Mouse (Mus musculus) R1 (cell line): ENCODE results near the gene Pnliprp2.

Experiments
- DNase-seq: peaks from one replicate; pipeline ENCODE4 v3.0.0-alpha.2; 2018; ENCODE audit warnings: low read depth, low spot score

The Pnliprp2 gene

DNA sequence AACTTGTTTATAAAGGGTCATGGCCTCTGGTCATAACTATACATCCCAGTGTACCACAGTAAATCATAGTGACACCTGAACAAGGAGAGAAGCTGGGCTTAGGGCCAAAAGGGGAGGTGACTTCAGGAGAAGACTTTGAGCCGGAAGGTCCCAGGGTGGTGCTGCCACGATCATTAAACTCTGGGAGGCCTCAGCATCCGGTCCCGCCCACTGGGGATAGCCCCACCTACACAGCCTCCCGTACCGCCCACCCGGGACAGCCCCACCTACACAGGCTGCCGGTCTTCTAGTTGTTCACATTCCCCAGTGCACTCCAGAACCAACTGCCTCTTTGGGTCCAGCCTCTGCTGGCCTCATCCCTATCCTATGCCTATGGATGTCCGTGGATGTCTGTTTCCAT is at the start of gene Pnliprp2:
TSS of gene Pnliprp2 (plus strand) at position 297 of the 400 bp plus-strand sequence.
- DNase-seq, result peak; percentile 75

DNA sequence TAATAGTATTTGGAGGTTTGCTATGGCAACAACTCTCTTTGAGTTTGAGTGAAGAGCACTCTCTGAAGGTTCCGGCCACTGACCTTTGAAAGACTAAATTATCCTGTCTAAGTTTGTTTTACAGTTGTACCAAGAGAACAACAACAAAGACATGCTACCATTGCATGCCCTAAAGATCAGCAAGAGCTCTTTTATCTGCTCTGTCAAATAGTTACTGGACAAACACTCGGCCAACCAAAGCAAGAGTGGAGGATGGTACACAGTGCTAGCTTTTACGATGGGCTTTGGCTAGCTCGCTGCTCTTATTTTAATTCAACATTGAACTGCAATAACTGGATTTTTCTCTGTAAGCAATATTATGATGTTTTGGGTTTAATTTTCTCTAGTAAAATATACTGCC is 41.6 kb upstream of the Pnliprp2 start:
- no peak for DNase-seq

DNA sequence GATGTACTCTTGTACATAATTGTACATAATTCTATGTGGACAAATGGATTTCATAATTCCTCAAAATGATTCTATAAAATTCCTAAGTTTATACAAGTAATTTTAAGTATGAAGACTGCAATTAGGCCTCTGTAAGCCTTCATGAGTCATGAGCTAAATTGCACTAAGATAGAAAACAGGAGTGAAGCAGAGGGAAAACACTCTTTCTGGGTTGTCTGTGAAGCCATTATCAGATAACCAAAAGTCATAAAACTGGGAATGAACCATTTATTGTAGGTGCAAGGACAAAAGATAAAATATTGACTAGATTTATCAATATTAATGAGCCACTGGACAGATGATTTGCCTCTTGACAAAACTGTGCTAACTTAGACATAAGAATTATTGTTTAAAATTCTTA is 39.1 kb upstream of the Pnliprp2 start:
- DNase-seq, result no peak

- no peak for DNase-seq
Measured at GRCm38 (mm10) chr19:58726551-58726950, 33.0 kb upstream of the Pnliprp2 start.

- DNase-seq, result no peak
Measured at GRCm38 (mm10) chr19:58727756-58728155, 31.8 kb upstream of the Pnliprp2 start.

DNA sequence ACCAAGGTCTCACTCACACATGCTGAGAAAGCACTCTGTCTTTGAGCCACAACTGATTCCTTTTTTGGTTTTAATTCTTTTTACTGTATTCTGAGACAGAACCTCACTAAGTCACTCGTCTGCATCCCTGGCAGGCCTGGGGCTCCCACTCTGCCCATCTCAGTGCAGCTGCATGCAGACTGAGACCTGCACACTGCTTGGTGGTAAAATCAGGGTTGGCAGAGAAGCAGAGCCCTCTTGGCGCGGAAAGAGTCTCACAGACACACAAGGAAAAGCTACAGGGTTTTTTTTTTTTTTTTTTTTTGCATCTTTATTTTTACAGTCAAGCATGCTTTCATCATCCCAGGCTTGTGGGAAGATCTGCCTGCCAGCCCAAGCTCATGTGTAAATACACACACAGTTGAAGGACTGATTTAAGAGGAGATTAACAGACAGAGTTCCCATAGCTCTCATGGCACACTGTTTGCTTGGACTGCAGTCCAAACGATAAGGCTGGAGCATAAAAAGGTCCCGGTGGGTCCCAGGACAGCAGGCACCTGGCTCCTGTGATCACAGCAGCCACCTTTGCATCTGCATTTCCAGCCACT is 31.0 kb upstream of the Pnliprp2 start, which contains the start of gene Pnliprp1:
TSS of gene Pnliprp1 (plus strand) at position 443 of the 587 bp plus-strand sequence.
- no peak for DNase-seq

DNA sequence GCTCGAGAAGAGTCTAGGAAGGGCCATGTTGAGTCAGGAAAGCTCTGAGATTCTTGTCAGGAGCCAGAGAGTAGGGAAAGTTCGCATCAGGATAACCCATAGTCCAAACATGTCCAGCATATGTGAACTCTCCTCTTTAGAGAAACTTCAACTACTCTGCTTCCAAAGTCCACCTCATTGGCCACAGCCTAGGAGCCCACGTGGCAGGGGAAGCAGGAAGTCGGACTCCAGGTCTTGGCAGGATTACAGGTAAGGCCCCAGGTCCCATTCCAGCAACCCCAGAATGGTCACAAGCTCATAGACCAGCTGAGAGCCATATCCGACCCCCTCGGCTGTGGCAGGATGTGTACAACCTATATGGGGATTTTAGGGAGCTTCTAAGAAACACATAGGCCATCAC is 26.3 kb upstream of the Pnliprp2 start:
- no peak for DNase-seq

DNA sequence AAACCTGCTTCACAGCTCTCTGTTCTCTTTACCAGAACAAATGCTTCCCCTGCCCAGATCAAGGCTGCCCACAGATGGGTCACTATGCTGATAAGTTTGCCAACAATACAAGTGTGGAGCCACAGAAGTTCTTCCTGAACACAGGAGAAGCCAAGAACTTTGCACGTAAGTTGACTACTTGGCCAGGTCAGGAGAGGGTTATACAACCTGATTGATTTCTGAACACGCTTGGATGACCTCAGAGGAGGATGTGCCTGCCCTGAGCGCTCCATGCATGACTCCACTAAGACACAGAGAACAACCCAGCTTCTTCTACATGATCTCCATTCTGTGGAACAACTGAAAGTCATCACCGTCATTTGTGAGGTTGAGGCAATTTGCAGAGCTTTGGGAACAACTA is 21.4 kb upstream of the Pnliprp2 start:
- no peak for DNase-seq

DNA sequence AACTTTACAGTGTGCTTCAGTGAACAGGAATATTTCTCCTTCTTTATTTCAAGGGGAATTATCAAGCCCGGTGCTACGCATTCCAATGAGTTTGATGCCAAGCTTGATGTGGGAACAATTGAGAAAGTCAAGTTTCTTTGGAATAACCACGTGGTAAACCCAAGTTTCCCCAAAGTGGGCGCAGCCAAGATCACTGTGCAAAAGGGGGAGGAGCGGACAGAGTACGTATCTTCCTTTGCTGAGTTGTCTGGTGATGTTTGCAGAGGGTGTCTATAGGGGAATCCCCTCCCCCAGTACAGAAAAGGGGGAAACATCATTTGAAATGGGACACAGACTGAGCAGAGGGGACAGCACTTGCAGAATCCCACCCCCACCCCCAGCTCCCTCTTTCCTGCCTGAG is 18.5 kb upstream of the Pnliprp2 start:
- no peak for DNase-seq

DNA sequence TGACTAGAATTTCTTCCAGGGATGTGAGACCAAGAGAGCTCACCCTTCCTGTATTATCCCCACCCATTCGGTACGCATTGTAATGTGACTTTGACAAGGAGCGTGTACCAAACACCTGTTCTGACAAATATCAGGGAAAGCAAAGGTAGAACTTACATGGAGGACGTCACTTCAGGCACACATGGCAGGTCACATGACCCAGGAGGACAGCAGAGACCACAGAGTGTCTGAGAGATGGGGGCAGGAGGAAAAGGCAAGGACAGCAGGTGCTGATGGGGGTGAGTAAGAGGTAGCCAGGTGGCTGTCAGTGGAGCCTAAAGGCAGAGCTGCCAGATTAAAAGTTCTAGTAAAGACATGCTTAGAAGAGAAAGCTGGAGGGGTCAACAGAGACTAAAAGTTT is 16.8 kb upstream of the Pnliprp2 start:
- no peak for DNase-seq

DNA sequence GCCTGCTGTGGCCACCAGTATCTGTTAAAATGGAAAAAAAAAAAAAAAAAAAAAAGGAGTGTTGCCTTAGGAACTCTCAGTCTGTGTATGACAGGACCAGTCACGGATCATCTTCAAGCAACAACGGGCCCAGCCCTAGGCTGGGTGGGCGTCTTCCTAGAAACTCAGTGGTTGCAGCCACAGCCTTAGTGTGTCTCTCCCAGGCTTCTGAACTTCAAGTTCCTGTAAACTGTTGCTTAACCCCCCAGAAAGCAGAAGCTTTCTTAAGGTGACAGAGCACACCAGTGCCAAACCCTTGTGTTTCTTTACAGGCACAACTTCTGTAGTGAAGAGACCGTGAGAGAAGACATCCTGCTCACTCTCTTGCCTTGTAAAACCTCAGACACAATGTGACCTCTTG is 15.8 kb upstream of the Pnliprp2 start:
- no peak for DNase-seq

GRCm38 (mm10) chr19:58747498-58748000 is 12.0 kb upstream of the Pnliprp2 start:
- DNase-seq, result no peak

DNA sequence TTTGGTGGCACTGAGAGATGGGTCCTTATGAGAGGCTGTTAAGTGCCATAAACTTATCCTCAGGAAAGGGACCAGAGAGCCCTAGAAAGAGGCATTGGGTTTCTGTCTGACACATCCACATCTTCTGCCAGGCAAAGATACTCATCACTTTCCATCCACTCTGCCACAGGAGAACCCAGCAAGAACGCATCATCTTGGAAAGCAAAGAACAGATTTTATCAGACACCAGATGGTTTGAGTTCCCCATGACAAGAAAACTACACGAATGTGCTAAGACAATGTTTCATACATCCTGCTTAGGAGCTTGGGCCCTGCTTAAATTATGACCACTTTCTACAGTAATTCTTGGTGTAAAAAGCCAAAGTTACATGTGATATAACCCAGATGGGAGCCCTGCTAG is 8.7 kb upstream of the Pnliprp2 start:
- no peak for DNase-seq

DNA sequence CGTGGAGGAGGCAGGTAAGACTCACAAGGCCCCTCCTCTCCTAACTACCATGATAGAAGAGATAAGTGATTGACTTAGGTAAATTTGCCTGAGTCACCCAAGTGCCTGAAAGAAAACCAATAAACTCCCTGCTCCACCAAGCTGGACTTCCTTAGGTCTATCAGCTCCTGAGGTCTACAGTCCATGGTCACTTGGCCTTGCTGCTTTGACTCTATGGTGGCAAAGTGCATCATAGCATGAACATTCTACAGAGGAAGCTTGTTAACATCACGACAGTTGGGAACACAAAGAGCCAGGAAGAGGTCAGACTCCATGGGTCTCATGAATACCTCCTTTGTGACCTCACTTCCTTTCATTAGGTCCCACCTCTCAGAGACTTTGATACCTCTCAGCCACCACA is 8.0 kb upstream of the Pnliprp2 start:
- DNase-seq, result no peak

DNA sequence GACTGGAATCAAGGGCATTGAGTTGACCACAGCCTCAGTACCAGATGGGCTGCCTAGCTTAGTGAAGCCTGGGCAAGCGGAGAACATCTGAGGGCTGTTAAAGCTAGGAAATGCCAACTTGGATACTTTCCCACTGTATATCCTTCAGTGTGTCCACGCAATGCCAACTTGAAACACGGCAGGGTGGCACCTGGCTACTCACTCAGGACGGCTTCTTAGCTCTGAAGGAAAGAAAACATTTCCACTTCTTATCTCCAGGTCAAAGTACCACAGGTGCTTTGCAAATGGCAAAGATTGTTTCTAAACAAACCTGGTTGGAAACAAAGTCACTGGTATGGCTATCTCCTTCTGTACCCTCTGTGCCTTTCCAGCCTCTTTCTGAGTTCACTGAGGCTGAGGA is 648 bp upstream of the Pnliprp2 start:
- no peak for DNase-seq

GRCm38 (mm10) chr19:58762316-58762715 is 2.8 kb downstream of the Pnliprp2 start:
- peak; percentile 90 for DNase-seq

- DNase-seq, result peak; percentile 56
Measured at GRCm38 (mm10) chr19:58762848-58763541, 3.5 kb downstream of the Pnliprp2 start.

GRCm38 (mm10) chr19:58767329-58767728 is 7.8 kb downstream of the Pnliprp2 start:
- no peak for DNase-seq

DNA sequence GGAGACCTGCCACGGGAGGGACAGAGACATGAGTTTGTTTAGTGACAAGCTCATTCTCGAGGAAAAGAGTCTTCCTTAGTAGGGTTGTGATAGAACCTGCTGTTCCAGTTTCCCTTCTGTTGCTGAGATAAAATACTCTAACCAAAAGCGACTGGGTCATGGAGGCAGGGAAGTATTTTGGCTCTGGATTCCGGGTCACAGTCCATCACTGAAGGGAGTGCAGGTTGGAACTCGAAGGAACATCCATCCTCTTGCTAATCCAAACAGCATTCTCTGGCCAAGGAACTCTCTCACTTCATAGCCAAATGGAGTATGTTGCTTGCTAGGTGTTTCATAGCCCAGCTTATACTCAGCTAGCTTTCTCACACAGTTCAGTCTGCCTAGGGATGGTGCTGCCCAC is 16.9 kb downstream of the Pnliprp2 start:
- no peak for DNase-seq

DNA sequence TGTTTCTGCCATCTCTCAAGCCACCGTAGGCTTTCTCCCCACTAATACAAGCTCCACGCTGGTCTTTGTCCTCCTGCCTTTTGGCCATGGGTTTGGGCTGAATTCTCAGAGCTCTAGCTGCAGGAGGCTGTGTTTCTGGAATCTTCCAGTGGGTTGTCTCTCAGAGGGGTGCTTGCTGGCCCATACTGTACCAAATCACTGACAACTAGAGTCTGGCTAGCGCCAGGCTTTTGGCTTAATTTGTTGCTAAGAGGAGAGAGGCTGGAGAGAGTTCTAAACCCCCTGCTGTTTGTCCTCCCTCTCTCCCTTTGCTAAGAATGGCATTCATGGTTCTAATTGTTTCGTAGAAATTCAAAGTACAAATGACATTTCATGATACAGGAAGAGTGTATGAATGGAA is 22.0 kb downstream of the Pnliprp2 start:
- no peak for DNase-seq

DNA sequence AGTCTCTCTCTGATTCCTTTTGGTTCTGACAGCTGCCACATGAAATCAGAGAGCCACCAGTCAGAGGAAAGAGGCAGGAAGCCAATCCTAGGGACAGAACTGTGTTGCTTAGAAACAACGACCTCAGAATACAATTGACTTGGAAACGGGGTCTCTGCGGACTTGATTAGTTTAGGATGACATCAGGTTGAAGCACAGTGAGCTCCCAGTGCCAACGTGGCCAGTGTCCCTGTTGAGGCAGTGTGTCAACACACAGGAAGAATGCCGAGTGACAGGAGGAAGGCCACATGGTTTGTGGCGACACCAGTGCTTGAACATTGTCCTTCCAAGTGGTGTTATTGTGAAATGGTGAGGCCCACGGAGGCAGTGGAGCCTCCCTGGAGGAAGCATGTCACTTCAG is 24.4 kb downstream of the Pnliprp2 start:
- DNase-seq, result no peak

DNA sequence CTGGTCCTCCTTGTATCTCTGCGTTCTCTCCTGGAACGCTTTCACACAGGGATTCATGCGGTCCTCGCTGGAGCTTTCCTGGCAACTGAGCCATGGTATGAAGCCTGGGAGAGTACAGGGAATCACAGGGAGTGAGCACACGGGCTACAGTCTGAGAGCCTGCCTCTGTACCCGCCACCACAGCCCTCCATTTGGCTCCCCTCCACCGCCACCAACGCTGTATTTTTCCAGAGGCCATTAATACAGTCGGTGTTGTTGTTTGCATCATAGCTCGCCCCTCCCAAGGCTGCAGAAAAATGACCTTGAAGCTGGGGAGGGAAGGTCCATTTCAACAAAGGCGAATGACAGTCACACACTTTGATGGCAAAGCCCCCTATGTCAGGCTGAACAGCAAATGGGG is 29.7 kb downstream of the Pnliprp2 start:
- no peak for DNase-seq

GRCm38 (mm10) chr19:58794284-58794683 is 34.8 kb downstream of the Pnliprp2 start, which contains the start of gene 1700019N19Rik:
TSS of gene 1700019N19Rik (minus strand) at chr19:58794461.
- DNase-seq, result peak; percentile 74
